Mouse (Mus musculus): ENCODE measurements around the gene RPS10-NUDT3. TPM values are rescaled to one million over a fixed set of nuclear protein-coding genes. Genes with fewer than 3 reads are reported as not detected.

RPS10-NUDT3 gene
- total RNA-seq, 4 experiments from 2014 or later = 2.0 TPM; not detected in 3

DNA sequence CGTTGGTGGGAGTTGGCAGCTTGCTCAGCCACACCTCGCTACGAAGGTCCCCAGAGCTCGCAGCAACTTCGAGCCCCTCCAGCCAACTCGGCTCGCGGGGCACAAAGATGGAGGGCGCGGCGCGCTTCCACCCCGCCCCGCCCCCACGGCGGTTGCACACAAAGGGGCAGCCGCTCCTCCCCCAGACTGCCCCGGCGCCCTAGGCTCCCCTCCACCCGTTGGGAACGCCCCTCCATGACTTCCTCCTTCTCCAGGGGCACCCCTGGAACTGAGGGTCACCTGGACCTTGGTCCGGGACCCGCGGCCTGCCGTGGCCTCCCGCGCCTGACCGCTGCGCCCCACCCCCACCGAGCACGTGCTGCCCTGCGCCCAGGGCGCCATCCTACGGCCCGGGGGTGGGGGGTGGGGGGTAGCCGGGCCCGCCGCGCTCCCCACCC lies 79.9 kb downstream of the RPS10-NUDT3 start:
- DNase-seq (ENCODE audit: low spot score in 2 of 2) = no peak

DNA sequence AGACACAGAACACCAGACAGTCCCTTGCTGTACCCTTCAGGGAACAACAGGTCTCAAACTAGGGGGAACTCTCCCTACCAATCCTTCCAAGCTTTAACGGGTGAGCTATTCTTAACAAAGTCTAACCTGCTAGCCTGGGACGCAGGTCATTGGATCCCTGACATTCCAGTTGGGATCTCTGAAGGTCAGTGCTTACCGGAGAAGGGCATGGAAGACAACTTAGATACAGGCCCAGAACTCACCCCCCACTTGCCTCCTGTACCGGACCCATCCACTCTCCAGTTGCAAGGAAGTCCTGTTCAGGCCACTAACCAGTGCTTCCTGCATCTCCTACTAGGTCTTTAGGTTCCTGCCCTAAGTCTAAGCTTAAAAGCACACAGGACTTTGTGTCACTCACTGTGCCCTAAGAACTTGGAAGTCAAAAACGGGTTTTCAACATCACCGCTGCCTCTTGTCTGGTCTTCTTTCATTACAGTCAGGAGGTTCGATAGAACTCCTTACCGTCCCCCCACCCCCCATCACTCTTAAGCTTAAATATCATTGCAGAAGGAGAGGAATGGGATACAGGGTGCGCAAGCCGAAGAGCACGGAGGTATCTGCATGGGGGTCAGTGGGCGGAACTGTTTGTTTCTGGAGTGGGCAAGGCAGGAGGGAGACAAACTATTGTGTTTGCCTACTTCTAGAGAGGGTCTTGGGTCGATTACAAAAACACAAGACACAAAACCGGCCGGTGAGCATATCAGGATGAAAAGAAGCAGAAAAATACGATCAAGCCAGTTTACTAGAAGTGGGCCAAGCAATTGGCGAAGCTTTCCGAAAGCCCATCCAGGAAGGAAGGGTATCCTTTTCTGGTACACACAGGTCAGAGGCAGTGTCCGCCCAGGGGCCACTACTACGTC lies 80.7 kb downstream of the RPS10-NUDT3 start:
- no peak for DNase-seq (ENCODE audit: low spot score in 2 of 2)

DNA sequence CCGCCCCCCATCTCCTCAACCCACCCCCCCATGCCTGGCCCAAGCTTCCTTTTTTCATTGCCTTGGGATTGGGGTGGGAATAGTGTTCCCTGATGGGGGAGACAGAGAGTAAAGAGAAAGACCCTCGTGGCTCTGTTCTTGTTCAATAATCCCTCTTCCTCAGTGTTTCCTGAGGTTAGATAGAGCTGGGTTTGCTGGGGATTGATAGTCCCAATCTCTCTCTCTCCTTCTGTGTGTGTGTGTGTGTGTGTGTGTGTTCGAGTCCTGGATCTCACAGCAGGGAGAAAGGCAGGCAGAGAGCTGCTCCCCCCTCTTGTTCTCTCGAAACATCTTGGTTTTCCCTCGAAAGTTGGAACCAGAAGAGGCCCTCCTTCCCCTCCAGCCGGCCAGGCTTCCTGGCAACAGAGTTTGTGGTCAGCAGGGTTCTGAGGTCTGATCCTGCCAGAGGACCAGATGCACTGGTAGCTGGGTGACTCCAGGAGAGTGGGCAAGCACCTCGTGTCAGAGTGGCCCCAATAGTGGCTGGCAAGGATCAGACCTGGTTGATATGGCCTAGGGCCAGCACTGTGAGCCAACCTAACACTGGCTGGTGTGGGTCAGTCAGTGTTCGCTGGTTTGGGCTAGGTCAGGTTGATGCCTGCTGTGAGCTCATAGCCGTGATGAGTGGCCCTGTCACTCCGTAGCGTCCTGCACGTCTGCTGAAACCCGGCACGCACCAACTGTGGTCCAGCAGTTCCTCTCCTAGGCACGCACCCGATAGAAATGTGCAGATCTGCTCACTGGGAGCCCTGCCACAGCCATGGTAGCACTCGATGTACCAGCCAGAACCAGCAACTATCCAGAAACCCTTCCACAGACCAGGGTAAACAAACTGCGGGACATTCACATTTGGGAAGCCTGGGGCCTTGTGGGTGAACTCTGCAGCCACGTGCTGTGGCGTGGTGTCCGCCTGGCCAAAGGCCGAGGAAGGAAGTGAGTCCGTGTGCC lies 82.5 kb downstream of the RPS10-NUDT3 start:
- no peak for DNase-seq (ENCODE audit: low spot score in 2 of 2)

DNA sequence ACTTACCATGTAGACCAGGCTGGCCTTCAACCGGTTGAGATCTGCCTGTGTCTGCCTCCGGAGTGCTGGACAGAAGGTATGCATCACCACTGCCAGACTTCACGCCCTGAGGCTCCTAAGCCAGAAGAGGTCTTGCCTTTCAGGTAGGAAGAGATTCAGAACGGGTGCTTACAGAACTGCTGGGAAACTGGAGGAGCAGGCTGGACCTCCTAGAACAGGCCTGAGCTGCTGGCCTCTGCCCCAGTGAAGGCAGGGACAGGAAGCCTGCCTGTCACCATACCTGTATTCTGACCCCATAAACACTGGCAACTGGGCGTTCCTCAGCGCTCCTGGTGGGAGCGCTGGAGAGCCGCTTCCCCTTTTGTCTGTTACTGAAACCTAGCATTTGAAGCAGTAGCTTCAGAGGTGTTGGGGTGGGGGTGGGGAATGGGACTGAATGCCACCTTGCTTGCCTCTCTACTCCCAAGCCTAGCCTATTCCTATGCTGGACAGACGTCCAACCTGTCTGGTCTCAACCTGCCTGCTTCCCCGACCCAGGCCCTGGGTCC lies 83.6 kb downstream of the RPS10-NUDT3 start:
- no peak for DNase-seq (ENCODE audit: low spot score in 2 of 2)

DNA sequence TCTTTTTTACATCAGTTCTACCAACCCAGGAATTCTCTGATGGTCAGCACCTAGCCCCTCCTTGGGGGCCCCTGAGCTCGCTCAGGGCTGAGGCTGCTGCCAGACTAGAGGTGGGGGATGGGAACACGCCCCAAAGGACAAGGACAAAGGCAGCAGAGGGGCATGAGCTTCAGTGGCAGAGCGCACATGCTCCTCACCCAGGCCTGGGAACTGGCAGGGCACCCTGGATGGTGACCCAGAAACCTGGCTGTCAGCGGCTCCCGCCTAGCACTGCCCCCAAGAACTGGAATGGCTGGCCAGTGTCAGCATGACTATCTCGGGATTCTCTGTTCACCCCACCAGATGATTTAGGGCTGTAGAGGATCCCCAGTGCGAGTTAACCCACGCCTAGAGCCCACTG lies 85.8 kb downstream of the RPS10-NUDT3 start:
- DNase-seq (ENCODE audit: low spot score in 2 of 2) = no peak

DNA sequence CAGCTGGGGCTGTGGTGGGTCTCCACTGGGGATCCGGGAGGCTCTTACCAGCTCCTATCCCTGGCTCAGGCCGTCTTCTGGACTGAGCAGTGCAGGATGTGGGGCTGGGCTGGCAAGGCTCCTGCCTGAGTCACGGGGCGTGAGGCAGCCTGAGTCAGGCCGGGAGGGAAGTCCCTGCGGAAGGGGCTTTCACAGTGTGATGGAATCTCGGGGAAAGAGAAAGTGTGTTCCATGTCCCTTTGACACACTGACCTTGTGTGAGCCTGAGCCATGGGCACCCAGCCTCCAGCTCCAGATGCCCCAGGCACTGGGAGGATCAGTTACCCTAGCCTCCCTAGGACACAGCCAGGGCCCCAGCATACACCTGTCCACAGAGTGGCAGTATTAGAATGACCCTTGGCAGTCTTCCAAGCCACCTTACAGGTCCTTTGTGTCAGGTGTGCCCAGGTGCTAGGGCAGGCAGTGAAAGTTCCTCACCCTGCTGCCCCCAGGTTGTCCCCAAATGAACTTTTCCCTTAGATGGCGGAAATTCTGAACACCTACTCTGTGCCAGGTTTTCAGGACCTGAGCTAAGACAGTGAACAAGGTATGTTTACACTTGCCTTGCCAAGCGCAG lies 87.7 kb downstream of the RPS10-NUDT3 start:
- DNase-seq (ENCODE audit: low spot score in 2 of 2) = no peak

GRCm38 (mm10) chr17:27546574-27547085 lies 88.4 kb downstream of the RPS10-NUDT3 start:
- DNase-seq (ENCODE audit: low spot score in 2 of 2) = no peak

DNA sequence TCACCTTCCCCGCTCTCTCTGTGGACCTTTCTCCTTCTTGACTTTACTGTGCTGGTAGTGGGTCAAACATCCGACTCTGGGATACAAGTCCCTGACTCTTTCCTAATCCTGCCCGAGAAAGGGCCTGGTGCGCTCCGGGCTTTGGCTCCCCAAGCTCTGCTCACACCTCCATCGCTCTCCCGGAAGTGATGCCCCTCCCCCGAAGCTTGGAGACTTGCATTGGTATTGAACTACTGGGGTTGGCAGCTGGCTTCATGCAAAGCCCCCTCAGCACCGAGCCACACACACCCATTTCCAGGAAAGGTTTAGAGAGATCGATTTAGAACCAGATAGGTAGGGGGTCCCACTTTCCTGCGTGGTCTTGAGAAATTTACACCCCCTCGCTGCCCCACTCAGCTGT lies 89.0 kb downstream of the RPS10-NUDT3 start:
- DNase-seq (ENCODE audit: low spot score in 2 of 2) = no peak

GRCm38 (mm10) chr17:27544551-27544950 lies 90.5 kb downstream of the RPS10-NUDT3 start:
- DNase-seq (ENCODE audit: low spot score in 2 of 2) = no peak

DNA sequence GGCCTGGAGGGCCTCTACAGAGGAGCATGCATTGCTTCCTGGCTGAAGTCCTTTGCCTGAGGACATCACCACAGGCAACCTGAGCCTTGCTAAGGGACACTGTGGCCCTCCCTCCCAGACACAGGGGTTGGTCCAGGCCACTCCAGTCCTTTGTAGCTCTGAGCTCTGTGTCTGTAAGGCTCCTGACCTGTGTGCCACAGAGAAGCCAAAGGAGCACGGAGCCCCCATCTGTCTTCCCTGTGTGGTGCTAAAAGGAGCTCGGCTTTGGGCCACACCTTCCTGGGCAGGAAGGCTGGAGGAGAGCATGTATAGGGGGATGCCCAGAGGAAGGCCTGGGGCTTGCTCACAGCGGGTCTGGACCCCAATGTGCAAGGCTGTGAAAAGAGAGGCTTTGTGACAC lies 93.0 kb downstream of the RPS10-NUDT3 start:
- no peak for DNase-seq (ENCODE audit: low spot score in 2 of 2)

DNA sequence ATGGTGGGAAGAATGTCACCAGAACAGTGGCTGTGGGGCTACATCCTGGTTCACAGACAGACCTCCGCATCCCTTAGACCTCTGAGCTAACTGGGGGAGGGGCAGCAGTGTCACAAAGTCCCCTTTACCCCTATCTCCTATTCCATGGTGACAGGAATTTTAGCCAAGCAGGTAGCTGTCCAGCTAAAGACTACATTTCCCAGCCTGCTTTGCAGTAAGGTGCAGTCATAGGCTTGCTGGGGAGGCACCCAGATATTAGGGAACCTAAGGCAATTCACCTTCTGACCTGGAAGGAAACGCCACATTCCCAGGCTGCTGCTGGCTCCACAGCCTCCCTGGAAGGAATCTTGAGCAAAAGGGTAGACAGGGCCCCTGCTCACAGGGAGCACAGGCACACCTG lies 93.8 kb downstream of the RPS10-NUDT3 start:
- DNase-seq (ENCODE audit: low spot score in 2 of 2) = no peak

GRCm38 (mm10) chr17:27534718-27535117 lies 100.3 kb downstream of the RPS10-NUDT3 start:
- peak in 1 of 2 experiments; percentile 96 for DNase-seq (ENCODE audit: low spot score in 2 of 2)

- no peak for DNase-seq (ENCODE audit: low spot score in 2 of 2)
Observed at GRCm38 (mm10) chr17:27533354-27533753, 101.7 kb downstream of the RPS10-NUDT3 start.

DNA sequence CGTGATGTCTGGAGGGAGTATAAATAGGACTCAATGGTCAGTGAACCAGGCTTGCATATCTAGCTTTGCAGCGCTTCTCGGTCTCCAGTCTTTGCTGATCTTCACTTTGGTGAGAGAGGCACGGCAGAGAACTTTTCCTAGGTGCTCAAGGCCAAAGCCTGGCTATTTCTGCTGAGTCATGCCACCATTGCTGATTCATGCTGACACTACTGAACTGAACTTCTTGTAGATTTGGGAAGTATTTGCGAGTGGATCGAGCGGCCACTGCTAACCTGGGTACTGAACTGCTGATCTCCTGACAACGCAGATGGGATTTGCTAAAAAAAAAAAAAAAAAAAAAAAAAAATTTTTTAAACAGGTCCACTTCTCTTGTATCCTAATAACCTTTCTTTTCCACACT lies 102.9 kb downstream of the RPS10-NUDT3 start:
- no peak for DNase-seq (ENCODE audit: low spot score in 2 of 2)

Other genes with a start within 250 kb of the RPS10-NUDT3 start
- gene Grm4, start 113.8 kb downstream of the RPS10-NUDT3 start, total RNA-seq (2022) = 10 to 100 TPM; 28.5 to 39.0 (median 32.3) TPM
- 10 to 100 TPM; 43.7 to 50.0 (median 47.5) TPM for gene Hmga1, start 78.7 kb downstream of the RPS10-NUDT3 start, total RNA-seq (2022)
- 10 to 100 TPM; 61.5 to 87.6 (median 74.4) TPM for gene AI413582, start 69.5 kb downstream of the RPS10-NUDT3 start, total RNA-seq (2022)
- 100 to 1,000 TPM; 583 to 634 (median 585) TPM for gene Nudt3, start 11.7 kb downstream of the RPS10-NUDT3 start, total RNA-seq (2022)
- 100 to 1,000 TPM; 424 to 529 (median 492) TPM for gene Rps10, start 1.4 kb upstream of the RPS10-NUDT3 start, total RNA-seq (2022)
- 100 to 1,000 TPM; 377 to 404 (median 391) TPM for gene Pacsin1, start 20.3 kb upstream of the RPS10-NUDT3 start, total RNA-seq (2022)
- 1 to 10 TPM in 1 of 4 experiments, under 1 TPM in 3; 0.35 to 1.4 (median 0.50) TPM for gene Spdef, start 93.7 kb upstream of the RPS10-NUDT3 start, total RNA-seq (2022)
- 100 to 1,000 TPM; 203 to 227 (median 213) TPM for gene D17Wsu92e, start 185.4 kb upstream of the RPS10-NUDT3 start, total RNA-seq (2022)
- 10 to 100 TPM; 41.8 to 48.9 (median 42.4) TPM for gene Snrpc, start 202.9 kb upstream of the RPS10-NUDT3 start, total RNA-seq (2022)
- gene Uhrf1bp1, start 221.2 kb upstream of the RPS10-NUDT3 start, total RNA-seq (2022) = 10 to 100 TPM; 18.9 to 23.6 (median 21.8) TPM

Data from left cerebral cortex, adult 8-10 months (tissue).